Mouse (Mus musculus): ENCODE measurements at regions not wholly inside any gene's neighbourhood (a gene's known extent, or its start where the extent isn't known, plus 50 kb on each side); places are given as distances from the start of the nearest gene placed in this dataset.
A peak's percentile ranks its signal among the peaks of the same experiment; 100 is the strongest.
"Not testable (repeated sequence)": the region's sequence is repeated elsewhere in the genome, so short reads cannot be mapped to it uniquely, and the experiment has no call there.

- not testable (repeated sequence) for DNase-seq
These were observed 493.0 kb upstream of the Olfr1507 start for GRCm38 (mm10) chr14:52988563-52988962.

- DNase-seq, result not testable (repeated sequence)
These were observed 476.9 kb upstream of the Olfr1507 start for GRCm38 (mm10) chr14:52972207-52973003.

- DNase-seq, result not testable (repeated sequence)
These were observed 466.6 kb upstream of the Olfr1507 start for GRCm38 (mm10) chr14:52962110-52962509.

GRCm38 (mm10) chr14:52956515-52956914 lies 461.0 kb upstream of the Olfr1507 start:
- not testable (repeated sequence) for DNase-seq

- not testable (repeated sequence) for DNase-seq
These were observed 449.4 kb upstream of the Olfr1507 start for GRCm38 (mm10) chr14:52944925-52945324.

- not testable (repeated sequence) for DNase-seq
These were observed 446.9 kb upstream of the Olfr1507 start for GRCm38 (mm10) chr14:52942438-52942837.

GRCm38 (mm10) chr14:52941747-52942146 lies 446.2 kb upstream of the Olfr1507 start:
- DNase-seq, result not testable (repeated sequence)

GRCm38 (mm10) chr14:52920138-52920537 lies 424.6 kb upstream of the Olfr1507 start:
- DNase-seq, result not testable (repeated sequence)

- DNase-seq, result not testable (repeated sequence)
These were observed 418.3 kb upstream of the Olfr1507 start for GRCm38 (mm10) chr14:52913814-52914213.

GRCm38 (mm10) chr14:52899629-52900028 lies 404.1 kb upstream of the Olfr1507 start:
- not testable (repeated sequence) for DNase-seq

- not testable (repeated sequence) for DNase-seq
These were observed 402.8 kb upstream of the Olfr1507 start for GRCm38 (mm10) chr14:52898310-52898709.

GRCm38 (mm10) chr14:52879978-52880377 lies 384.4 kb upstream of the Olfr1507 start:
- DNase-seq, result not testable (repeated sequence)

GRCm38 (mm10) chr14:52863841-52864240 lies 368.3 kb upstream of the Olfr1507 start:
- not testable (repeated sequence) for DNase-seq

GRCm38 (mm10) chr14:52863107-52863506 lies 367.6 kb upstream of the Olfr1507 start:
- DNase-seq, result not testable (repeated sequence)

GRCm38 (mm10) chr14:52862491-52862890 lies 366.9 kb upstream of the Olfr1507 start:
- not testable (repeated sequence) for DNase-seq

GRCm38 (mm10) chr14:52855339-52855738 lies 359.8 kb upstream of the Olfr1507 start:
- not testable (repeated sequence) for DNase-seq

- DNase-seq, result not testable (repeated sequence)
These were observed 358.0 kb upstream of the Olfr1507 start for GRCm38 (mm10) chr14:52853598-52853997.

GRCm38 (mm10) chr14:52847970-52848369 lies 352.4 kb upstream of the Olfr1507 start:
- DNase-seq, result not testable (repeated sequence)

- not testable (repeated sequence) for DNase-seq
These were observed 328.5 kb upstream of the Olfr1507 start for GRCm38 (mm10) chr14:52824005-52824404.

- DNase-seq, result not testable (repeated sequence)
These were observed 326.1 kb upstream of the Olfr1507 start for GRCm38 (mm10) chr14:52821617-52822016.

- not testable (repeated sequence) for DNase-seq
These were observed 315.5 kb upstream of the Olfr1507 start for GRCm38 (mm10) chr14:52811128-52811415.

GRCm38 (mm10) chr14:52810275-52811127 lies 315.0 kb upstream of the Olfr1507 start:
- peak; percentile 6 for DNase-seq

- DNase-seq, result not testable (repeated sequence)
These were observed 306.2 kb upstream of the Olfr1507 start for GRCm38 (mm10) chr14:52801705-52802104.

- DNase-seq, result not testable (repeated sequence)
These were observed 297.1 kb upstream of the Olfr1507 start for GRCm38 (mm10) chr14:52792600-52792999.

All from cerebellum, adult 9-10 months (tissue).